Mouse (Mus musculus) adipose tissue, adult 10 weeks (tissue): Measurements from ENCODE around the gene Olfr740. TPM values are rescaled to one million over a fixed set of nuclear protein-coding genes. Genes with fewer than 3 reads are reported as not detected.

Source experiments
- polyA plus RNA-seq: library from polyadenylated mRNA; stranded (reverse); fragments of 350-450 nt; fragmentation: Illumina TruSeq; extraction: RNeasy Lipid Tissue Mini Kit (QIAGEN cat#74804); gene quantifications from one replicate; pipeline ENCODE4 v1.2.3, GENCODE M21; 2014; ENCODE audit warnings: low read depth, low replicate concordance

Gene Olfr740
- not detected for polyA plus RNA-seq

GRCm38 (mm10) chr14:50445245-50445644 is at the start of gene Olfr740:
Gene Olfr740 (plus strand): TSS chr14:50445545.

DNA sequence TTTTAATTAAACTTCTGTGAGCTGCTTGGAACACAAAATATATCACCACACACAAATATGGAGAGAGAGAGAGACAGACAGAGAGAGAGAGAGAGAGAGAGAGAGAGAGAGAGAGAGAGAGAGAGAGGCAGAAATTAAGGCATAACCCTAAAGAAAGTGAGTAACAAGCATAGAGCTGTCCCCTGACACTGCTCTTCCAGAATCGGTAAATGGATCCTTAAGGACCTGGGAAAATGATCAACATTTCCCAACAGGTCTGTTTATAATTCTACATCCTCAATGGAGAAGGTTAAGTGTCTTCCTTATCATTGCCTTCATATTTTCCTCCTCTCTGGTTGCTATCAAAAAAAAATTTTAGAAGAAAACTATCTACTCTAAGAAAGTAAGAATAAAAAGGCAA is 38.1 kb upstream of the Olfr740 start, which contains the start of gene Olfr738:
Gene Olfr738 (plus strand): TSS at position 301 of the 400 bp plus-strand sequence.

DNA sequence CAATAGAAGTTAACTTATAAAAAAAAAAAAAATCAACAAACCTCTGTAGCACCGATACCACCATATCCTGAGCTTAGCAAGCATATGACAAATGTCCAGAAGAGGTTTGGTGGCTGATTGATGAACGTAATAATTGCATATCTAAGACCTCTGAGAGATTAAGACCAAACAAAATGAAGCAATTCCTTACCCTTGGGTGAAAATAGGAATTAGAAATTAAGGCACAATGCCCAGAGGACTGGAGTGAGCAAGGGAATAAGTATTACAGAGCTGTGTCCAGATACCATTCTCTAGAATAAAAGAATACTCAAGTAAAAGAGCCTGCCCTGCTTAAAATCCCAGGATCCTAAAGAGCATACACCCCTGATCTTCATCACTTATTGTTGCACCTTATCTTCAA is 27.0 kb upstream of the Olfr740 start, which contains the start of gene Olfr739:
Gene Olfr739 (plus strand): TSS at position 301 of the 400 bp plus-strand sequence.

DNA sequence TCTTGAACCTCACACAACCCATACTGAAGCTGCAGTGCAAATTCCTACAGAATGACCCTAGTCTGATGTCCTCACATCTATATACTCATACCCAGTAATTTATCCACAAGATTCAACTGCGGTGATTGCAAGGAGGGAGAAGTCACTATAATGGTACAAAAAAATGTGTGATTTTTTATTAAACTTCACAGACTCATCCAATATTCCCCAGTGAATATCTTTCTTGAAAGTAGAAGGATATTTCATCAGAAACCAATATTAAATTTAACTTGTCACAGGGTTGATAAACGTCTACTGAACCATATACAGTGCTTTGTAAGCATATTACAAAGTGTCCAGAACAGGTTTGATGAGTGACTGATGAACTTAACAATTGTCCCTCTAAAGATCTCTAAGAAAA is 27.1 kb downstream of the Olfr740 start, which contains the start of gene Olfr741:
Gene Olfr741 (plus strand): TSS at position 301 of the 400 bp plus-strand sequence.

GRCm38 (mm10) chr14:50503300-50503699 is 58.0 kb downstream of the Olfr740 start, which contains the start of gene Olfr742:
Gene Olfr742 (plus strand): TSS chr14:50503600.

Other genes with a start within 250 kb of the Olfr740 start
- gene Olfr731, start 203.7 kb upstream of the Olfr740 start, polyA plus RNA-seq, result not detected
- not detected for gene Olfr732, start 161.3 kb upstream of the Olfr740 start, polyA plus RNA-seq
- not detected for gene Olfr733, start 144.0 kb upstream of the Olfr740 start, polyA plus RNA-seq
- gene Olfr734, start 118.8 kb upstream of the Olfr740 start, polyA plus RNA-seq, result not detected
- not detected for gene Olfr735, start 96.7 kb upstream of the Olfr740 start, polyA plus RNA-seq
- 0.53 TPM for gene Tlr11, start 87.6 kb upstream of the Olfr740 start, polyA plus RNA-seq
- not detected for gene Olfr736, start 64.4 kb upstream of the Olfr740 start, polyA plus RNA-seq
- gene Olfr738, start 38.0 kb upstream of the Olfr740 start, polyA plus RNA-seq, result not detected
- not detected for gene Olfr739, start 26.9 kb upstream of the Olfr740 start, polyA plus RNA-seq
- gene Olfr741, start 27.2 kb downstream of the Olfr740 start, polyA plus RNA-seq, result not detected
- gene Olfr742, start 58.1 kb downstream of the Olfr740 start, polyA plus RNA-seq, result not detected
- gene Olfr743, start 76.3 kb downstream of the Olfr740 start, polyA plus RNA-seq, result not detected
- gene Olfr744, start 169.3 kb downstream of the Olfr740 start, polyA plus RNA-seq, result not detected
- not detected for gene Olfr745, start 193.8 kb downstream of the Olfr740 start, polyA plus RNA-seq
- not detected for gene Olfr746, start 201.5 kb downstream of the Olfr740 start, polyA plus RNA-seq
- gene Olfr747, start 247.7 kb downstream of the Olfr740 start, polyA plus RNA-seq, result not detected